Mouse (Mus musculus): ENCODE measurements at regions not wholly inside any gene's neighbourhood (a gene's known extent, or its start where the extent isn't known, plus 50 kb on each side); places are given as distances from the start of the nearest gene placed in this dataset.

GRCm38 (mm10) chr12:25223539-25223938, 126.6 kb upstream of the Id2 start:
- TF ChIP-seq CTCF (conservative IDR thresholded peaks at IDR 0.05; ENCODE audit: low read length) (no peak), NANOG (IDR thresholded peaks at IDR 0.05; ENCODE audit: borderline replicate concordance, low read length) (no peak)
